Mouse (Mus musculus) lung, embryonic 16.5 days (tissue): Measurements from ENCODE around the gene Cobll1. TPM values are rescaled to one million over a fixed set of nuclear protein-coding genes. Genes with fewer than 3 reads are reported as not detected.

Source experiments
- ATAC-seq: fragments of 200-750 bp; cut with Nextera tagmentation; 2 replicates; pipeline ENCODE4 v1.8.0; 2017; ENCODE audit warnings: low read depth, mild to moderate bottlenecking, moderate library complexity
- H3K27ac ChIP-seq: fragments of 300-500 bp; sonication (generic); 2 replicates; pipeline ENCODE4 v1.5.1; 2014; ENCODE audit warnings: mild to moderate bottlenecking, control low read depth, low read length
- H3K27me3 ChIP-seq: fragments of 300-500 bp; sonication (generic); 2 replicates; pipeline ENCODE4 v1.6.1; 2014; ENCODE audit warnings: low read depth, low read length, mixed read lengths; ENCODE audit not compliant: control insufficient read depth, insufficient read depth
- H3K36me3 ChIP-seq: fragments of 300-500 bp; sonication (generic); 2 replicates; pipeline ENCODE4 v1.6.1; 2014; ENCODE audit warnings: low read length; ENCODE audit not compliant: control insufficient read depth, insufficient read depth
- H3K4me1 ChIP-seq: fragments of 300-500 bp; sonication (generic); replicated peaks from 2 replicates; pipeline ENCODE4 v1.6.1; 2014; ENCODE audit warnings: low read length, mixed read lengths; ENCODE audit not compliant: control insufficient read depth, insufficient read depth
- H3K4me2 ChIP-seq: fragments of 300-500 bp; sonication (generic); 2 replicates; pipeline ENCODE4 v1.6.1; 2014; ENCODE audit warnings: low read depth, low read length, control low read depth
- H3K4me3 ChIP-seq: fragments of 300-500 bp; sonication (generic); 2 replicates; pipeline ENCODE4 v1.5.1; 2014; ENCODE audit warnings: mild to moderate bottlenecking, low read length, control low read depth
- H3K9ac ChIP-seq: fragments of 300-500 bp; sonication (generic); 2 replicates; pipeline ENCODE4 v1.6.1; 2014; ENCODE audit warnings: low read length, control low read depth
- H3K9me3 ChIP-seq: fragments of 300-500 bp; sonication (generic); 2 replicates; pipeline ENCODE4 v1.6.1; 2016; ENCODE audit warnings: low read length; ENCODE audit not compliant: control insufficient read depth
- WGBS: fragments of 180-500 bp; shearing (Covaris S2); extraction: QIAGEN DNeasy Blood & Tissue Kit; methylation state at CpG from one replicate; pipeline ENCODE4 v1.1.7; 2014; 5-methylcytosine and 5-hydroxymethylcytosine counted together
- polyA plus RNA-seq: library from polyadenylated mRNA; unstranded; fragments of >200 nt; fragmentation: Nextera tagmentation; extraction: Ambion mirVana; gene quantifications from 2 replicates; pipeline ENCODE4 v1.2.1, GENCODE M21; 2015

Cobll1 gene
- polyA plus RNA-seq, 1 experiment from 2014 or later = 11.1 TPM

DNA sequence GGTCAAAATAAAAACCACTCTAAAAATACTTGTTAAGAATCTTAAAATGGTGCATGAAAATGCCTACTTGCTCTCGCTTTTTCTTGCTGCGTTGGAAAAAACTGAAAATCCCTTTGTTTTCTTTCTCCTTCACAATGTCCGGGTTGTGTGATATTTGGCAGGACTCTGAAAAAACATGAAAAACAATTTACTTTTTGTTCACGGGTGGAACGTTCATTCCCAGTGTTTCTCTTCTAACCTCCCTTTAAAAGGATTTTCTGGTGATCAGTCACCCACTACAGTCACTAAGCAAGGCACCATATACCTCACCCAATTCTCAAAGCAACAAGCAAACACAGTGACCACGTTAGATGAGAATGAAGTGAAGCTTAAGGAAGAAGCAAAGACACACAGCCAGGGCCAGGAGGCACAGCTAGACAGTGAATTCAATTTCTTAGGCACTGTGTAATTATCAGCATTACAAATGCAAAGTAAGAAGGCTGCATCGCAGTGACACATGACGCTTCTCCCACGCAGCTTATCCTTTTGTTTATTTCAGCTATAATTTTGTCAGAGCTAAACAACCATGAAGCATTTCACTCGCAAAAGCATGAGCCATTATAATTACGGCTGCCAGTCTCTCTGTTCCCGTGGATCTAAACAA lies 112.9 kb downstream of the Cobll1 start:
- Histone ChIP-seq H3K36me3 (0 out of 2 replicates have a peak, but pooled peaks cover 4% of the 10 kb centered on the region), H3K27ac (no peak overlapping the region), H3K9me3 (peaks cover 1% of the 10 kb centered on the region; the same call in 1 of the 2 replicates), H3K27me3 (no peaks in the 10 kb centered on the region), H3K4me2 (0 out of 2 replicates have a peak overlapping the region, but pooled peaks have one; percentile 8), H3K9ac (no peak overlapping the region), H3K4me1 (0 out of 2 replicates have a peak, but pooled peaks cover 5% of the 10 kb centered on the region), H3K4me3 (no peak overlapping the region)
- ATAC-seq = no peak
- 56% methylated on average over 12 of the region's 12 CpGs for WGBS

DNA sequence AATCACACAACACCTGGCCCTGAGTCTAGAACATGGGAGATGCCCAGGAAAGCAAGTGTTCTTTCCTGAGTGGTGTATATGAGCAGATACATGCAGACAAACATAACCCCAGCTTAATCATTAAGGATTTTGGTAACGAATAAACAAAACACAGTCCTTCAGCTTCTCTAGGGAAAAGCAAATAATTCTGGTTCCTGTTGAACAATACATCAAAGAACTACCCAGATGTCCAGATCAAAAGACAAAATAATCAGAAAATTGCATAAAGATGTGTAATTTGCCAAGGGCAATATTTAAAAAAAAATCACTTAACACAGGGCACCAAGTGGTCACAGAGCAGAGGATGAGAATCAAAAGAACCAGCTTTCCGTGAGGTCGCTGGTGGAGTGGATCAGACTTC lies 115.5 kb downstream of the Cobll1 start:
- ATAC-seq = no peak
- Histone ChIP-seq H3K9ac (no peak overlapping the region), H3K4me3 (no peak overlapping the region), H3K36me3 (0 out of 2 replicates have a peak, but pooled peaks cover 4% of the 10 kb centered on the region), H3K4me2 (no peak overlapping the region), H3K27me3 (no peaks in the 10 kb centered on the region), H3K27ac (no peak overlapping the region), H3K9me3 (no peaks in the 10 kb centered on the region), H3K4me1 (peaks cover 18% of the 10 kb centered on the region)
- WGBS = 62% methylated on average over 3 of the region's 3 CpGs

DNA sequence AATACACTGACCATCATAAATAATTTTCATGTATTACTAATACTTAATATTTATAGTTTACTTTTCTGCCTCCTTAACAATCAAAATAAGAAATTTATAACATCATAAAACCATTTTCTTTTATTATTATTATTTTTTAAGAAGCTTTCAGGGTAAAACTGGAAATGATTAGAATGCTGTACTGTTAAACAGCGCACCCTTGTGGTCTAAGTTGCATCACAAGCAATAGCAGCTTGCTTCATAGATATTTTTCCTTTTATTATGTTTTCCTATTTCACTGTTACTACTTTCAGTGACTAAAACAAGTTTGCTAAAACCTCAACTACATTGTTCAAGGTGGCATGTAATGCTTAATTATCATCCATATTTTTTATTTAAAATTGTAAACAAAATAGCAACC lies 117.8 kb downstream of the Cobll1 start:
- no peak overlapping the region for H3K9ac ChIP-seq
- WGBS = 5% methylated on average over 1 of the region's 1 CpGs
- no peak overlapping the region for H3K4me3 ChIP-seq
- H3K4me1 ChIP-seq = peaks cover 19% of the 10 kb centered on the region
- no peaks in the 10 kb centered on the region for H3K27me3 ChIP-seq
- no peak overlapping the region for H3K4me2 ChIP-seq
- no peak for ATAC-seq
- no peak overlapping the region for H3K27ac ChIP-seq
- no peaks in the 10 kb centered on the region for H3K9me3 ChIP-seq
- 0 out of 2 replicates have a peak, but pooled peaks cover 4% of the 10 kb centered on the region for H3K36me3 ChIP-seq

DNA sequence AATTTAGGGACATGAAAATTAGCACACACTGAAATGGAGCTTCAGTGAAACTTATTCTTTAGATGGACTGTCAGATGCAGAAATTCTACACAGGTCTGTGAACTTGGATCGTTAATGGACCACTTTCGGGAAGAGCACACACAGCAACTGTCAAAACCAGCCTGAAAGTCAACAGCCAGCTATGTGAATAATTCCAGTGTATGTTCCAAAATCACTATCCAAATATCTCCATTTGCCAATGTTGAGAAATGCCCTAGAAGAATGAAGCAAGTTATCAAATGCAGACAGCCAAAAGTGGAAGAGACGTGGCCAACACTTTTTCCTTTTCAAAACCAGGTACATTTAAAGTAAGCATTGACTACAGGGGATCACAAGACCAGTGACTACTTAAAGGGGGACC lies 118.2 kb downstream of the Cobll1 start:
- Histone ChIP-seq H3K9ac (no peak overlapping the region), H3K27ac (no peak overlapping the region), H3K4me3 (no peak overlapping the region), H3K27me3 (no peaks in the 10 kb centered on the region), H3K9me3 (no peaks in the 10 kb centered on the region), H3K36me3 (0 out of 2 replicates have a peak, but pooled peaks cover 4% of the 10 kb centered on the region), H3K4me2 (no peak overlapping the region), H3K4me1 (peaks cover 16% of the 10 kb centered on the region)
- ATAC-seq = no peak
- WGBS = 44% methylated on average over 3 of the region's 3 CpGs

DNA sequence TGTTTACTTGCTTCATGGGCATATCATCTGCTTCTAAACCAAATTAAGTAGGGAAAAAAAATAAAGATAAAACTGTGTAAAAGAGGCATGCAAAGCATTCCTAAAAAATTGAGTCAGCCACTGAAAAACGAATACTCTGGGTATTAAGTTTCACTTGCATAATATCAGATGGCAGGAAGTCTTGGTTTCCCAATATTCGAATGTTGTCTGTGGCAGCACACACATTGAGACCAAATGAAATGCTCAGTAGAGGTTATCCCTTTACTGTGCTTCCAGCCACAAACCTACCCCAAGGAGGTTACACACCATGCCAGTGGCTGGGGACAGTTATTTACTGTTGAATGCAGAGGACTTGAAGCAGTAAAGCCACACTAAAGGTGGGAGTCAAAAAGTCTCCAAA lies 119.1 kb downstream of the Cobll1 start:
- Histone ChIP-seq H3K27me3 (no peaks in the 10 kb centered on the region), H3K27ac (peak overlapping the region; percentile 41; the same call in 1 of the 2 replicates), H3K36me3 (no peaks in the 10 kb centered on the region), H3K9ac (no peak overlapping the region), H3K4me3 (no peak overlapping the region), H3K4me2 (no peak overlapping the region), H3K9me3 (no peaks in the 10 kb centered on the region), H3K4me1 (peaks cover 16% of the 10 kb centered on the region)
- WGBS = 35% methylated on average over 2 of the region's 2 CpGs
- ATAC-seq = peak; percentile 32; the same call in 1 of the 2 replicates

DNA sequence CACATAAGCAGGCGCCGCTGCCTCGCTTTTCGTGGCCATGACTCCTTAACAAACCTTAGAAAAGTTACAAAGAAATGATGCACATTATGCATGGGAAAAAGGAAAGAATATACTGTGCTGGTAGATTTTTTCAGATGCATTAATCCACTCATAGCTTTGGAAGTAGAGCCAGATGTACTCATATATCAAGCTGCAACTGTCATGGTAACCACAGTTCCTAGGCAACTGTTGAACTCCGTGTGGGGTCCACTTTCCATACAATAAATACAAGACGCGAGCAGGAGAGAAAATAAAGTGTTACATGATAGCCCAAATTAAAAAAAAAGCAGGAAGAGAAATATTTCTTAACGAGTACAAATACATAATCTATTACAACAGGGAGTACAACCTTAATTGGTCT lies 119.5 kb downstream of the Cobll1 start:
- Histone ChIP-seq H3K9ac (no peak overlapping the region), H3K4me1 (peaks cover 16% of the 10 kb centered on the region), H3K9me3 (no peaks in the 10 kb centered on the region), H3K4me2 (no peak overlapping the region), H3K27ac (peak overlapping the region; percentile 66; the same call in 1 of the 2 replicates), H3K27me3 (no peaks in the 10 kb centered on the region), H3K4me3 (no peak overlapping the region), H3K36me3 (no peaks in the 10 kb centered on the region)
- 0 out of 2 replicates have a peak, but pooled peaks have one; percentile 59 for ATAC-seq
- 33% methylated on average over 8 of the region's 8 CpGs for WGBS

DNA sequence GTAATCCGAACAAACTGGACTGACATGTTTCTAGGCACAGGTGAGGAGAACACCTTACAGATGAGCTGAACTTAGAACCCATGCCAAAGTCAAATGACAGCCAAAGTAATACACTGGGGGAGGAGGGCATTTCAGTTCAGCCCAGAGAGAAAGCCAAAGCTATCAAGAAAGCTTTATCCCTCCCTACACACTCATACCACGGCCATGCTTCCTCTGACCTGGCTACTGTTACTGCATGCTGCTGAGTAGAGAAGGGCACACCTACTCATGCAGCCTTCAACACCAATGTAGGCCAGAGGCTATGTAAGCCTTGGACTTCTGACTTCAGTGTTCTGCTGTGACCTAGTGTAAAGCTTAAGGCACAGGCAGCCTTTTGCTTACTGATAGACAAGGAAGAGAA lies 120.1 kb downstream of the Cobll1 start:
- WGBS = 67% methylated on average over 2 of the region's 2 CpGs
- ATAC-seq = no peak
- Histone ChIP-seq H3K9me3 (no peaks in the 10 kb centered on the region), H3K4me2 (no peak overlapping the region), H3K36me3 (no peaks in the 10 kb centered on the region), H3K4me1 (peaks cover 16% of the 10 kb centered on the region), H3K4me3 (no peak overlapping the region), H3K9ac (no peak overlapping the region), H3K27ac (peak overlapping the region; percentile 66; the same call in 1 of the 2 replicates), H3K27me3 (no peaks in the 10 kb centered on the region)

DNA sequence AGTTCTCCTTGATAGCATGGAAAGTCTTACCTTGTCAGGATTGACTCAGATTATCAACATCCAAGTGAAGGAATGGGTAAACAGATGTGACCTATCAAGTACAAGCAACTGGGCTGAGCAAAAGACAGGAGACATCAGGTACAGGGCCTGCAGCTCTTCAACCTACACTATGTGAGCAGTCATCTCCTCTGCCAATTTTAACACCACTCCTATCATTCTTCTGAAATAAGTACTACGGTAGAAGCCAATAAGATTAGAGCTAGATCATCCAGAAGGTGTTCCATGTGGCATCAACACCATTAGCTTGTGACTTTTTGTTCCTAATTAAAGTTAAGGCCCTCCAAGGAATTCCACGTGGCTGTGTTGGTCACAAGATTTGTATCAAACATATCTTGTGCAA lies 121.3 kb downstream of the Cobll1 start:
- H3K36me3 ChIP-seq = no peaks in the 10 kb centered on the region
- no peaks in the 10 kb centered on the region for H3K9me3 ChIP-seq
- no peak for ATAC-seq
- H3K4me1 ChIP-seq = peaks cover 16% of the 10 kb centered on the region
- H3K27me3 ChIP-seq = no peaks in the 10 kb centered on the region
- 63% methylated on average over 2 of the region's 2 CpGs for WGBS
- H3K9ac ChIP-seq = no peak overlapping the region
- no peak overlapping the region for H3K4me2 ChIP-seq
- H3K27ac ChIP-seq = no peak overlapping the region
- no peak overlapping the region for H3K4me3 ChIP-seq

DNA sequence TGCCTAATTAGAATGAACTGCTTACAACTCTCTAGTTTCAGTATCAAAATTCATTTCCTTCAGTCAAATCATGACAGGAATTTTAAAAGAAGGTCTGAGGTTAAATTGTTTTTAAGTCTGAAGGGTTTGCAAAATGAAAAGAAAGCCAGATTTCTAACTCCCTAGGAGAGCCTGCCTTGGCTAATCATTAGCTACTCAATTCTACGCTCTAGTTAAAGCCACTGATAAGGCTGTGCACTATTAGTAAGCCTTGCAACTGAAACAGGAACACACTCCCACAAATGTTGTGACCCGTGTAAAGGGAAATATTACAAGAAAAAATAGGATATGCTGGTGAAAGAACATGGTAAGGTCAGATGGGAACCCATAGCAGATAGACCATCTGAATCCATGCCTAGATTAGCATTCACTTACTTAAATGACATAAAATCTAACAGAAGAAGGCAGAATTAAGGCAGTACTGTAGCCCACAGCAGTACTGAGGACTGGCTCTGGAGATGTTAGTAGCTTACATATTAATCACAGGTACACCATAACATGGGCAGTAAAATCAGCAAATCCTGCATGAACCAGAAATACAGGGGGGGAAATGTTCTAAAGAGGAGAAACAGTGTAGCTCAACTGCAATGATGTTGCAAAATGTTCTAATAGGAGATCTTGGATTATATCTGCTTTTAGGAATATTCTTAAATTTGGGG lies 122.6 kb downstream of the Cobll1 start:
- no peak; the same call in 1 of the 2 replicates for ATAC-seq
- peaks cover 16% of the 10 kb centered on the region for H3K4me1 ChIP-seq
- H3K27me3 ChIP-seq = no peaks in the 10 kb centered on the region
- H3K27ac ChIP-seq = peak overlapping the region; percentile 46
- H3K9me3 ChIP-seq = no peaks in the 10 kb centered on the region
- H3K4me3 ChIP-seq = no peak overlapping the region
- H3K4me2 ChIP-seq = peak overlapping the region; percentile 25; the same call in 1 of the 2 replicates
- H3K36me3 ChIP-seq = no peaks in the 10 kb centered on the region
- 45% methylated on average over 2 of the region's 2 CpGs for WGBS
- no peak overlapping the region for H3K9ac ChIP-seq
